Mouse (Mus musculus) CD8-positive naive resting alpha-beta T cell, adult 2 months (primary cell): ENCODE measurements at regions not wholly inside any gene's neighbourhood (a gene's known extent, or its start where the extent isn't known, plus 50 kb on each side); places are given as distances from the start of the nearest gene placed in this dataset.
"Not testable (repeated sequence)": the region's sequence is repeated elsewhere in the genome, so short reads cannot be mapped to it uniquely, and the experiment has no call there.

ENCODE experiments used
- DNase-seq, 2 experiments: peaks; one replicate each; pipeline ENCODE4 v3.0.0; 2022; ENCODE audit warnings: low read depth in 2 of 2, low spot score in 2 of 2

DNA sequence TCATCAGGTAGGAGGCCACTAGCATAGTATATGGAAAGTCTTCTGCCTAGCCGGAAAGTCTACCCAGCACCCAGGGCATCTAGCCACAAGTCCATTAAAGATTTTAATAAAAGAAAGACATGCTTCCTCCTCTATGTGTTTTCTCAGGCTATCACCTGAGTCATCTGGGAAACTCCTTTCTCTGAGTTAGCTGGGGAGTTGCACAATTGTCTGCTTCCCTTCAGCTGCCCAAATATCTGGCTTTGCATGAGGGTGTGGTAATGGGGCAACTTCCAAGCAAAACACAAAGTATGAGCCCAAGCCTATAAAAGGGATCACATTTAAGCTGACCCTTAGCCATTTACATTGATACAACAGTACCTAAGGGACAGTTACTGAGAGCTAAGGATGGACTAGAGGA, 376.9 kb upstream of the Tbl1xr1 start:
- no peak for DNase-seq

DNA sequence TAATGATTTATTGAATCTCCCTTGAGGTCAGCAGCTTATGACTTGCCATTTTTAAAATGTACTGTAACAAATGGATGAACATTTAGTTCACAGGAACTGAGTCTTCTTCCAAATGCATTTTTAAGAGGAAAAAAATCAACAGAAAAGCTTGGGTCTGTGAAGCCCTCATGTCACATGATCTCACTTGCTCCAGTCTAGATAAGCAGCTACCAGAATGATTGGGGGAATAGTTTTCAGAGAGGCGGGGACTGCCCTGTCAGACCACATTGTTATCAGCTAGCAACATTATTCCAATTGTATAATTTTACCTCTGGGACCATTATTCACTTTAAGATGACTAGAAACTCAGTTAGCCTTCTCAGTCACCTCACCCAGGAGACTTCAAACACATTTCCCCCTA, 376.1 kb upstream of the Tbl1xr1 start:
- no peak for DNase-seq

GRCm38 (mm10) chr3:21726747-21727505, 349.5 kb upstream of the Tbl1xr1 start:
- DNase-seq, result no peak

- no peak for DNase-seq
These were observed 348.4 kb upstream of the Tbl1xr1 start for GRCm38 (mm10) chr3:21728019-21728418.

GRCm38 (mm10) chr3:21729328-21729727, 347.1 kb upstream of the Tbl1xr1 start:
- no peak for DNase-seq

GRCm38 (mm10) chr3:21735688-21736087, 340.8 kb upstream of the Tbl1xr1 start:
- DNase-seq, result not testable (repeated sequence)

DNA sequence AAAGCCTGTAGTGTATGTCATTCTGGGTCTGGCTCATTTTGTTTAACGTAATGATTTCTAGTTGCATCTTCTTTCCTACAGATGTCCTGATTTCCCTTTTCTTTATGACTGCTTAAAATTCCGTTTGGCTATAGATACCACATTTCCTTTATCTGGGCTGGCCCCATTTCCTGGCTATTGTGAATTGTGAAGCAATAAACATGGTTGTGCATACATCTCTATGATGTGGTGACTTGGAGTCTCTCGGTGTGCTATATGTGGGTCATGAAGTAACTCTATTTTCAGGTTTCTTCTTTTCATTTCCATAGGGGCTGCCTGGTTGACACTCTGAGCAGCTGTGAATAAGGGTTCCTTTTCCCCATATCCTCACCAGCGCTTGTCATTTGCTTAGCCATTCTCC, 336.7 kb upstream of the Tbl1xr1 start:
- DNase-seq, result no peak

- no peak for DNase-seq
These were observed 332.3 kb upstream of the Tbl1xr1 start for GRCm38 (mm10) chr3:21744107-21744506.

GRCm38 (mm10) chr3:21760516-21761218, 315.8 kb upstream of the Tbl1xr1 start:
- DNase-seq, result no peak

GRCm38 (mm10) chr3:21761219-21761600, 315.2 kb upstream of the Tbl1xr1 start:
- DNase-seq, result no peak

- no peak for DNase-seq
These were observed 314.5 kb upstream of the Tbl1xr1 start for GRCm38 (mm10) chr3:21761909-21762308.

DNA sequence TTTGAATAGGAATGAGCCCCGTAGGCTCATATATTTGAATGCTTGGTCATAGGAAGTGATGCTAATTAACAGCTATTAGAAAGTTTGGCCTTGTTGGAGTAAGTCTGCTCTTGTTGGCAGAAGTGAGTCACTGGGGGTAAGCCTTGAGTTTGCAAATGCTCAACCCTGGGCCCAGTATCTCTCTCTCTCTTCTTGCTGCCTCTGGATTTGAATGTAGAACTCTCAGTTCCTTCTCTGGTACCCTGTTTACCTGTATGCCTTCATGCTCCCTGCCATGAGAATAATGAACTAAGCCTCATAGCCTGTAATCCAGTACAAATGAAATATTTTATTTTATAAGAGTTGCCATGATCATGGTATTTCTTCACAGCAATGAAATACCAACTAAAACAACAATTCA, 308.4 kb upstream of the Tbl1xr1 start:
- DNase-seq, result no peak

GRCm38 (mm10) chr3:21769920-21770547, 306.4 kb upstream of the Tbl1xr1 start:
- no peak for DNase-seq

- DNase-seq, result no peak
These were observed 304.6 kb upstream of the Tbl1xr1 start for GRCm38 (mm10) chr3:21771752-21772298.

DNA sequence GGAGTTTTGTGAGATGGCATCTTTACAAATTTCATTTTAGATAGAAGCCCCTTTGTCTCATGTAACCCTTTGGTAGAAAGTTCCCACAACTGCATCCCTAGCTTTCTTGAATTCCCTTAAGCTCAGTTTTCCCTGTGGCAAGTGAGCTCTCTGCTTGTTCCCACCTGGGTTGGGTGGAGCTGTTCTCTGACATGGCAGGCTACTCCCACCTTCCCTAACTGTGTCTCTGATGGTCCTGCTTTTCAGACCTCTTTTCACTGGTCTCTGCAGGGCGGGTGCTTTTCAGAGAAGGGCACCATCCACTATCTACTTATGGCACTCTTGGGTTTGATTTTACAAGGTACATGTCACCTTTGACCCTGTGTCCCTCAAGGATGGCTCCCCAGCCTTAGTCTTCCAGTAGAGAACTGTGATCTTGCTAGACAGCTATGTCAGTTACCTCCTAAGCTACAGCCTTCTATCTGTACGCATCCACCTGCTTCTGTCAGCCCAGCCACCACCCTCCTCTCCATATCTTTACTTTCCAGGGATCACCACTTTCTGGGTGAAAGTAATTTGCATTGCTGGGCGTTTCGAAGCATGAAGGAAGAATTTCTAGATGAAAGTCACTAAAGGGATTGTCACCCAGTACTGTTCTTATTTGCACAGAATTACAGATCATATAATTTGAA, 302.1 kb upstream of the Tbl1xr1 start:
- no peak for DNase-seq

DNA sequence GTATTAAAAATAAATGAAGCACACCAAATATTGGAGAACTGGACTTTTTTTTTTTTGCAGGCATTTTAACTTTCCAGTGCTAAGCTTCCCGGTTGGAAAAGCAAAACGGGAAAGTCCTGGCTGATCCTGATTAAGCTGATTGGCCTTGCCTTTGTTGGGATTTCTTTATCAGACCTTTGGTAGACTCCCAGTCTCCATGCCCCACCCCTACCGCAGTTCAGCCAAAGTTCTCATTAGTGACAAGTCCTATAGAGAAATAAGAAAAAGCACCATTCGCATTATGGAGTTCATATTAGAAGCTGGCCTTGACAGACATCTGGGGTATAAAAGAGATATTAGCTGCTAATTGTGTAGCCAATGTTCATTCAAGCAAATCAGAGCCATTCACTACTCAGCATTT, 297.7 kb upstream of the Tbl1xr1 start:
- DNase-seq, result no peak

- DNase-seq, result no peak
These were observed 284.3 kb upstream of the Tbl1xr1 start for GRCm38 (mm10) chr3:21791983-21792631.

DNA sequence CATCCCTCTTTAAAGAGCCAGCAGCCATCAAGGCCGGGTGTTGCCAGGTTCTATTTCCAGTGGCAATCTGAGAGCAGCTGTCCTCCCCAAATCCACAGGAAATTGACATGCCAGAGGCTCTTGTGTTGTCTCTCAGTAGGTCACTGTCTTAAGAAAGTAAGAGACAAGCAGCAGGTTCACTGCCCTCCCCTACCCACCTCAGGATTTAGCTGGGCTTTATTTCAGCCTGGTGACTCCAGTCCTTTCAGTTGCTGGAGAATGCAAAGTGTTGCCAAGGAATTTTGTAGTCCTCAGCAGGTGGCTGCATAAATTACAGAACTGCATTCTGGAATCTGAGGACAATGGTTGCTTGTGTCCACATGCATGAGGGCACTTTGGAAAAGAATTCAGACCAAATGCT, 278.3 kb upstream of the Tbl1xr1 start:
- no peak for DNase-seq

DNA sequence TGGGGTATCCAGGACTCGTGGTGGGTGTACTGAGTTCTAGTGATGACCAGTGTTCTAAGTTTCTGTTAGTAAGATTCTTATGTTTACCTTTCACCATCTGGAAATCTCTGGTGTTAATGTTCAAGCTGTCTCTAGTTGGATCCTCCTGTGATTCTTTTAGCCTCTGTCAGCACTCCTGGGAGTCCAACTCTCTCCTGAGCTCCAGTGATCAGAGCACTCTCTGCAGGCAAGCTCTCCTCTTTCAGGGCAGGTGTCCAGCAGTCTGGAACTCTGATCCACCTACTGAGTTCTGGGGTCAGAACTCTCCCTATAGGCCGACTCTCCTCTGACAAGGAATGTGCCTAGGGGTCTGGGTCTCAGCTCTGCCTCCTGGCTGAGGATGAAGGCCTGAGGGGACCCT, 272.6 kb upstream of the Tbl1xr1 start:
- not testable (repeated sequence) for DNase-seq

DNA sequence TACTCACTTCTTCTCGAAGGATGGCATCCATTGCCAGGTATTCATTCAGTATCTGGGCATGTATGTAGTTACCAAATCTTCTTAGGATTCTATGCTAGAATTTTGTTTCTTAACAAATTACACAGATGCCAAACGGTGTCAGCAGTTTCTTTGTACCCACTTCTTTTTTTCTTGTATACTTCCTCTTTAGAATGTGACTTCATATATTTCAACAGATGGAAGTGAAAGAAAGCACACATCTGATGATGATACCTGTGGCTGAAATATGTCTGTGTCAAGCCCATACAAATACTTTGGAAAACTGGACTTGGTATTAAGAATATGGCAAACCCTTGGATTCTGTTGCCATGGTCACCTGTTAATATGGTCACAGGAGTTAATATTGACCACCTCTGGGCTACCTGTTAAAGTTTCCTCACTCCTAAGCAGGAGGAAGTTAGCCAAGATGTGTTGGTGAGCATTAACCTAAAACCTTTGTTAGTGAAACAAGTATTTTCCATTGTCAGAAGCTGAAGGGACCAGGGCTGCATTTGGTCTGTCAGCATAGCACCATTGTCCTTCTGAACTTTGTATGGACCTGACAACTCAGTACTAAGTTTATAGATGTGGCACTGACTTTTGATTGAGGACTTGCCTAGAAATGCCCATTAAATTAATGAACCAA, 269.8 kb upstream of the Tbl1xr1 start:
- DNase-seq, result no peak
